Mouse (Mus musculus): ENCODE measurements around the gene Nol4l. TPM values are rescaled to one million over a fixed set of nuclear protein-coding genes. Genes with fewer than 3 reads are reported as not detected.
A peak's percentile ranks its signal among the peaks of the same experiment; 100 is the strongest.

Gene Nol4l
- polyA plus RNA-seq, 1 experiment from 2014 or later, result 12.9 TPM

GRCm38 (mm10) chr2:153492179-153492517, 37.6 kb downstream of the Nol4l start:
- peaks cover 17% of the 10 kb centered on the region for H3K4me1 ChIP-seq (ENCODE audit: control insufficient read depth, insufficient read depth, low read length)
- peak; percentile 27 for ATAC-seq (ENCODE audit: low read depth)
- H3K27me3 ChIP-seq (replicated peaks; ENCODE audit: control insufficient read depth, insufficient read depth, low read length), result 0 out of 2 replicates have a peak, but pooled peaks cover 15% of the 10 kb centered on the region
- H3K27ac ChIP-seq (replicated peaks; ENCODE audit: low read depth, low read length), result peak overlapping the region; percentile 54
- WGBS, result 2% methylated on average over 9 of the region's 24 CpGs
- no peaks in the 10 kb centered on the region for H3K36me3 ChIP-seq (ENCODE audit: control insufficient read depth, insufficient read depth, low read length)
- peak; percentile 32 for DNase-seq (ENCODE audit: low spot score)
- no peaks in the 10 kb centered on the region for H3K9me3 ChIP-seq (ENCODE audit: control insufficient read depth, low read length)
- peak overlapping the region; percentile 57 for H3K4me3 ChIP-seq (ENCODE audit: low read depth, low read length)
- H3K9ac ChIP-seq (ENCODE audit: low read depth, low read length), result peak overlapping the region; percentile 66
- peak overlapping the region; percentile 95 for H3K4me2 ChIP-seq (ENCODE audit: low read depth, low read length)

GRCm38 (mm10) chr2:153491512-153492178, 38.1 kb downstream of the Nol4l start:
- Histone ChIP-seq H3K27me3 (replicated peaks; ENCODE audit: control insufficient read depth, insufficient read depth, low read length) (0 out of 2 replicates have a peak, but pooled peaks cover 15% of the 10 kb centered on the region), H3K4me3 (ENCODE audit: low read depth, low read length) (peak overlapping the region; percentile 57), H3K4me2 (ENCODE audit: low read depth, low read length) (peak overlapping the region; percentile 95), H3K9ac (ENCODE audit: low read depth, low read length) (peak overlapping the region; percentile 66), H3K27ac (replicated peaks; ENCODE audit: low read depth, low read length) (peak overlapping the region; percentile 54), H3K9me3 (ENCODE audit: control insufficient read depth, low read length) (no peaks in the 10 kb centered on the region), H3K4me1 (ENCODE audit: control insufficient read depth, insufficient read depth, low read length) (peaks cover 17% of the 10 kb centered on the region), H3K36me3 (ENCODE audit: control insufficient read depth, insufficient read depth, low read length) (no peaks in the 10 kb centered on the region)
- DNase-seq (ENCODE audit: low spot score) (no peak), ATAC-seq (ENCODE audit: low read depth) (no peak)
- 12% methylated on average over 17 of the region's 18 CpGs for WGBS

DNA sequence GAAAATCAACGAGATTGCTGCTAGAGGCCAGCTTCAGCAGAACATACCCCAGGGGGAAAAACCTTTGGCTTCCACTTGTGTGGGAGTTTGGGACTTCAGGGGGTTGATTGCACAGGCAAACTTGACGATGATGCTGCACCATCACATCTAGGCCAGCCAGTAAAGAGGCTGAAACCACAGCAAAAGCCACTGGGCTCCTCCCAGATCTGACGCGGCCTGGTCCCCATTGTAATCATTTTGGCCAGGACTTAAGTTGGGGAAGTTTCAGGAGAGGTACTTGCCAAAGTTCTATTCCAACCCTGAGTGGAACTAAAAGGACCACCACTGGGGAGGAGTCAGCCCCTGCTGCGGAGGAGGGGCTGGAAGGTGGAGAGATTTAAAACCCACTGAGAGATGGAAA, 38.8 kb downstream of the Nol4l start:
- no peak overlapping the region for H3K27ac ChIP-seq (replicated peaks; ENCODE audit: low read depth, low read length)
- no peak overlapping the region for H3K4me3 ChIP-seq (ENCODE audit: low read depth, low read length)
- H3K4me2 ChIP-seq (ENCODE audit: low read depth, low read length), result no peak overlapping the region
- WGBS, result 26% methylated on average over 5 of the region's 5 CpGs
- H3K4me1 ChIP-seq (ENCODE audit: control insufficient read depth, insufficient read depth, low read length), result peaks cover 17% of the 10 kb centered on the region
- 0 out of 2 replicates have a peak, but pooled peaks cover 15% of the 10 kb centered on the region for H3K27me3 ChIP-seq (replicated peaks; ENCODE audit: control insufficient read depth, insufficient read depth, low read length)
- ATAC-seq (ENCODE audit: low read depth) (no peak), DNase-seq (ENCODE audit: low spot score) (peak; percentile 47)
- H3K9ac ChIP-seq (ENCODE audit: low read depth, low read length), result no peak overlapping the region
- no peaks in the 10 kb centered on the region for H3K9me3 ChIP-seq (ENCODE audit: control insufficient read depth, low read length)
- H3K36me3 ChIP-seq (ENCODE audit: control insufficient read depth, insufficient read depth, low read length), result no peaks in the 10 kb centered on the region

GRCm38 (mm10) chr2:153490116-153490515, 39.7 kb downstream of the Nol4l start:
- no peak for ATAC-seq (ENCODE audit: low read depth)
- Histone ChIP-seq H3K36me3 (ENCODE audit: control insufficient read depth, insufficient read depth, low read length) (no peaks in the 10 kb centered on the region), H3K27me3 (replicated peaks; ENCODE audit: control insufficient read depth, insufficient read depth, low read length) (0 out of 2 replicates have a peak, but pooled peaks cover 15% of the 10 kb centered on the region)

DNA sequence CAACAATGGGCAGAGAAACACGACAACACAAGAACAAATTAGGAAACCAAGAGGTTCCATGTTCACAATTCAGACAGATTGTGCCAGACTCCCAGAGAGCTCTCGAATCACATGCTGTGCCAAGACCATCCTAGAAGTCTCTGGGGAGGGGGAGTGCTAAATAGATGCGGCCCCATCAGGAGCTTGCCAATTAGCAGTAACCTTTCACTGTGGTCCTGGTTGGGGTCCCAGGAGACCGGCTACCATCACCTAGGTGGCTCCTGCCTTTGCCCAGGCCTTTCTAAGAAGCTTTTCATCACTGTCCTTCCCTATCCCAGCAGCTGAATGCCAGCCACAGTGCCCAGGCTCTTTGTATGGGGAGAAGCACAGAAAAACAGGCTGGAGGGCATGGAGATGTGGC, 45.7 kb downstream of the Nol4l start:
- DNase-seq (ENCODE audit: low spot score) (peak; percentile 23), ATAC-seq (ENCODE audit: low read depth) (no peak)
- no peaks in the 10 kb centered on the region for H3K9me3 ChIP-seq (ENCODE audit: control insufficient read depth, low read length)
- no peak overlapping the region for H3K4me2 ChIP-seq (ENCODE audit: low read depth, low read length)
- peaks cover 12% of the 10 kb centered on the region for H3K4me1 ChIP-seq (ENCODE audit: control insufficient read depth, insufficient read depth, low read length)
- 0 out of 2 replicates have a peak overlapping the region, but pooled peaks have one; percentile 26 for H3K9ac ChIP-seq (ENCODE audit: low read depth, low read length)
- peak overlapping the region; percentile 49 for H3K27ac ChIP-seq (replicated peaks; ENCODE audit: low read depth, low read length)
- H3K4me3 ChIP-seq (ENCODE audit: low read depth, low read length), result no peak overlapping the region
- H3K36me3 ChIP-seq (ENCODE audit: control insufficient read depth, insufficient read depth, low read length), result no peaks in the 10 kb centered on the region
- WGBS, result 39% methylated on average over 4 of the region's 4 CpGs
- H3K27me3 ChIP-seq (replicated peaks; ENCODE audit: control insufficient read depth, insufficient read depth, low read length), result no peaks in the 10 kb centered on the region

More at GRCm38 (mm10) chr2:153490116-153490515, 39.7 kb downstream of the Nol4l start:
- Histone ChIP-seq H3K4me3 (ENCODE audit: low read depth, low read length) (no peak overlapping the region), H3K4me2 (ENCODE audit: low read depth, low read length) (no peak overlapping the region), H3K9me3 (ENCODE audit: control insufficient read depth, low read length) (no peaks in the 10 kb centered on the region), H3K27ac (replicated peaks; ENCODE audit: low read depth, low read length) (no peak overlapping the region), H3K4me1 (ENCODE audit: control insufficient read depth, insufficient read depth, low read length) (peaks cover 17% of the 10 kb centered on the region), H3K9ac (ENCODE audit: low read depth, low read length) (no peak overlapping the region)
- DNase-seq (ENCODE audit: low spot score), result no peak
- WGBS, result 100% methylated on average over 1 of the region's 1 CpGs

GRCm38 (mm10) chr2:153483118-153483983, 46.4 kb downstream of the Nol4l start:
- Histone ChIP-seq H3K27me3 (replicated peaks; ENCODE audit: control insufficient read depth, insufficient read depth, low read length) (no peaks in the 10 kb centered on the region), H3K4me2 (ENCODE audit: low read depth, low read length) (peak overlapping the region; percentile 36), H3K4me3 (ENCODE audit: low read depth, low read length) (no peak overlapping the region), H3K4me1 (ENCODE audit: control insufficient read depth, insufficient read depth, low read length) (peaks cover 12% of the 10 kb centered on the region), H3K27ac (replicated peaks; ENCODE audit: low read depth, low read length) (peak overlapping the region; percentile 49), H3K9ac (ENCODE audit: low read depth, low read length) (peak overlapping the region; percentile 26; the same call in 1 of the 2 replicates), H3K9me3 (ENCODE audit: control insufficient read depth, low read length) (no peaks in the 10 kb centered on the region), H3K36me3 (ENCODE audit: control insufficient read depth, insufficient read depth, low read length) (no peaks in the 10 kb centered on the region)
- peak; percentile 86 for DNase-seq (ENCODE audit: low spot score)
- 9% methylated on average over 20 of the region's 20 CpGs for WGBS
- peak; percentile 51 for ATAC-seq (ENCODE audit: low read depth)

DNA sequence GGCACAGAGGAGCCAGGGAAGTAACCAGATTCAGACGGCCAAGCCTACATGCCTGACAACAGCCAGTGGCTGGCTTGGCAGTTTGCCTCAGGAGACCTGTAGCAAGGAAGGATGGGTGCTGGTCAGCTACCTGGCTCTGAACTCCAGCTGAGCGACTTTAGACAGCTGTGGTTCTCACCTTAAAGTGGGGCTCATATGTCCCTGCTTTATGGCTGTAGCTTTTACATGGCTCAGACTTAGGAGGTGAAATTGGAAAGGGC, 48.0 kb downstream of the Nol4l start:
- DNase-seq (ENCODE audit: low spot score) (no peak), ATAC-seq (ENCODE audit: low read depth) (no peak)
- Histone ChIP-seq H3K27ac (replicated peaks; ENCODE audit: low read depth, low read length) (no peak overlapping the region), H3K9ac (ENCODE audit: low read depth, low read length) (no peak overlapping the region), H3K4me3 (ENCODE audit: low read depth, low read length) (no peak overlapping the region), H3K27me3 (replicated peaks; ENCODE audit: control insufficient read depth, insufficient read depth, low read length) (no peaks in the 10 kb centered on the region), H3K36me3 (ENCODE audit: control insufficient read depth, insufficient read depth, low read length) (no peaks in the 10 kb centered on the region), H3K4me1 (ENCODE audit: control insufficient read depth, insufficient read depth, low read length) (peaks cover 12% of the 10 kb centered on the region), H3K4me2 (ENCODE audit: low read depth, low read length) (no peak overlapping the region), H3K9me3 (ENCODE audit: control insufficient read depth, low read length) (no peaks in the 10 kb centered on the region)
- 70% methylated on average over 2 of the region's 2 CpGs for WGBS

GRCm38 (mm10) chr2:153481108-153481860, 48.5 kb downstream of the Nol4l start:
- DNase-seq (ENCODE audit: low spot score) (no peak), ATAC-seq (ENCODE audit: low read depth) (no peak)
- H3K4me2 ChIP-seq (ENCODE audit: low read depth, low read length), result no peak overlapping the region
- no peak overlapping the region for H3K27ac ChIP-seq (replicated peaks; ENCODE audit: low read depth, low read length)
- H3K27me3 ChIP-seq (replicated peaks; ENCODE audit: control insufficient read depth, insufficient read depth, low read length), result no peaks in the 10 kb centered on the region
- no peak overlapping the region for H3K4me3 ChIP-seq (ENCODE audit: low read depth, low read length)
- 58% methylated on average over 7 of the region's 7 CpGs for WGBS
- peaks cover 13% of the 10 kb centered on the region for H3K4me1 ChIP-seq (ENCODE audit: control insufficient read depth, insufficient read depth, low read length)
- no peaks in the 10 kb centered on the region for H3K9me3 ChIP-seq (ENCODE audit: control insufficient read depth, low read length)
- no peaks in the 10 kb centered on the region for H3K36me3 ChIP-seq (ENCODE audit: control insufficient read depth, insufficient read depth, low read length)
- H3K9ac ChIP-seq (ENCODE audit: low read depth, low read length), result no peak overlapping the region

Measured in embryonic facial prominence, embryonic 14.5 days (tissue).